Mouse (Mus musculus): Measurements from ENCODE around the gene Haao. TPM values are rescaled to one million over a fixed set of nuclear protein-coding genes. Genes with fewer than 3 reads are reported as not detected.

Gene Haao
- total and polyA plus RNA-seq, 2 experiments from 2014 or later = 0.28 to 1.3 TPM

DNA sequence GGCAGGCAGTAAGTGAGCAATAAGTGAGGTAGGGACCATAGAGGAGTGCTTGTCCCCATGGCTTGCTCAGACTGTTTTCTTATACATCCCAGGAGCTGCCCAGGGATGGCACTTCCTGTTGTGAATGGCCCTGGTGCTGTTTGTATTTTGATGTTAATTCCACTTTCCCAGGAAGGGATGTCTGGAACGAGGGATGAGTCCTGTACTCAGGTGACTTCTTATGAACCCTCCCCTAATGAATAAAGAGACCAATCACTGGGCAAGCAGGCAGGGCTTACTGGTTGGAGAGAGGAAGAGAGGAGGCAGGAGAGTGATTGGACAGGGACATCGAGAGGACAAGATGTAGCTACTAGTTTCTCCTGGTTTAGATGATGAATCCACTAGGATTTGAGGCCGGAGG lies 33.3 kb upstream of the Haao start:
- TF ChIP-seq CTCF (IDR thresholded peaks at IDR 0.05; ENCODE audit: low read depth) = no peak
- WGBS = 78% methylated on average over 3 of the region's 3 CpGs
- Histone ChIP-seq H3K4me3 (ENCODE audit: low read length) (no peak overlapping the region), H3K9me3 (ENCODE audit: low read length) (no peaks in the 10 kb centered on the region), H3K27me3 (ENCODE audit: insufficient read depth, low read length) (no peaks in the 10 kb centered on the region), H3K4me1 (ENCODE audit: insufficient read depth, low read length) (no peaks in the 10 kb centered on the region), H3K9ac (replicated peaks; ENCODE audit: low read length) (no peak overlapping the region), H3K36me3 (ENCODE audit: insufficient read depth, low read length) (no peaks in the 10 kb centered on the region), H3K27ac (no peak overlapping the region), H3K4me2 (ENCODE audit: low read depth, low read length) (no peak overlapping the region)
- DNase-seq (ENCODE audit: low spot score) = no peak
- ATAC-seq = no peak

DNA sequence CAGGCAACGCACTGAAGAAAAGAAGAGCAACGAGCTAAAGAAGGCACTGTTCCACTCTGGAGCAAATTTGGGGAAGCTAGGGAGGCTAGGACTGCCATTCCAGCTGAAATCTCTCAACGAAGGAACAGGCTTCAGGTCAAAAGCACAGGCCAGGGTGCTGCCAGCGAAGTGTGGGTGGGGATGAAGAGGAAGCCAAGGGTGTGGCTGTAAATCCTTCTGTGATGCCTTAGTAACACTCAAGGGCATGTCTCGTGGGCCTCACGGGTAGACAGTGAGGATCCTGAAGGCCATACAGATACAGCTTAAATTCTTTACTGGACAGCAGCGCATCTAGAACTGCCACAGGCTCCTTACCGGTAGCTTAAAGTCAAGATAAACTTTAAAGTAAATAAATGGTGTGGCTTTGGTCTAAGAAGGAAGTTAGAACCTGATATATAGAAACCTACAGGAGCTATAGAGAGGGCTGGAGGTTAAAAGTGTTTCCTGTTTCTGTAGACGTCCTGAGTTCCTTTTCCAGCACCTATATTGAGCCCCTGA lies 32.5 kb upstream of the Haao start:
- no peak overlapping the region for H3K4me3 ChIP-seq (ENCODE audit: low read length)
- WGBS = 81% methylated on average over 9 of the region's 9 CpGs
- H3K36me3 ChIP-seq (ENCODE audit: insufficient read depth, low read length) = no peaks in the 10 kb centered on the region
- no peak overlapping the region for H3K9ac ChIP-seq (replicated peaks; ENCODE audit: low read length)
- DNase-seq (ENCODE audit: low spot score) = no peak
- no peak overlapping the region for H3K4me2 ChIP-seq (ENCODE audit: low read depth, low read length)
- H3K27ac ChIP-seq = no peak overlapping the region
- no peak for TF ChIP-seq CTCF (IDR thresholded peaks at IDR 0.05; ENCODE audit: low read depth)
- no peak for ATAC-seq
- no peaks in the 10 kb centered on the region for H3K27me3 ChIP-seq (ENCODE audit: insufficient read depth, low read length)
- H3K4me1 ChIP-seq (ENCODE audit: insufficient read depth, low read length) = no peaks in the 10 kb centered on the region
- no peaks in the 10 kb centered on the region for H3K9me3 ChIP-seq (ENCODE audit: low read length)

- 96% methylated on average over 6 of the region's 6 CpGs for WGBS
- H3K4me1 ChIP-seq (ENCODE audit: insufficient read depth, low read length) = no peaks in the 10 kb centered on the region
- no peak for DNase-seq (ENCODE audit: low spot score)
- no peak overlapping the region for H3K9ac ChIP-seq (replicated peaks; ENCODE audit: low read length)
- H3K27me3 ChIP-seq (ENCODE audit: insufficient read depth, low read length) = no peaks in the 10 kb centered on the region
- no peaks in the 10 kb centered on the region for H3K36me3 ChIP-seq (ENCODE audit: insufficient read depth, low read length)
- no peak for TF ChIP-seq CTCF (IDR thresholded peaks at IDR 0.05; ENCODE audit: low read depth)
- no peak overlapping the region for H3K4me2 ChIP-seq (ENCODE audit: low read depth, low read length)
- ATAC-seq = no peak
- no peak overlapping the region for H3K27ac ChIP-seq
- H3K4me3 ChIP-seq (ENCODE audit: low read length) = no peak overlapping the region
- no peaks in the 10 kb centered on the region for H3K9me3 ChIP-seq (ENCODE audit: low read length)
Measured at GRCm38 (mm10) chr17:83879631-83880030, 31.9 kb upstream of the Haao start.

GRCm38 (mm10) chr17:83874610-83875009 lies 26.8 kb upstream of the Haao start:
- peak; percentile 20 for DNase-seq (ENCODE audit: low spot score)
- no peak for TF ChIP-seq CTCF (IDR thresholded peaks at IDR 0.05; ENCODE audit: low read depth)
- WGBS = 76% methylated on average over 8 of the region's 8 CpGs
- Histone ChIP-seq H3K36me3 (ENCODE audit: insufficient read depth, low read length) (no peaks in the 10 kb centered on the region), H3K4me1 (ENCODE audit: insufficient read depth, low read length) (no peaks in the 10 kb centered on the region), H3K27ac (no peak overlapping the region), H3K4me2 (ENCODE audit: low read depth, low read length) (no peak overlapping the region), H3K9me3 (ENCODE audit: low read length) (no peaks in the 10 kb centered on the region), H3K9ac (replicated peaks; ENCODE audit: low read length) (no peak overlapping the region), H3K4me3 (ENCODE audit: low read length) (no peak overlapping the region), H3K27me3 (ENCODE audit: insufficient read depth, low read length) (no peaks in the 10 kb centered on the region)
- no peak for ATAC-seq

- ATAC-seq = no peak
- Histone ChIP-seq H3K36me3 (ENCODE audit: insufficient read depth, low read length) (no peaks in the 10 kb centered on the region), H3K4me3 (ENCODE audit: low read length) (no peak overlapping the region), H3K27ac (peak overlapping the region; percentile 42; the same call in 1 of the 2 replicates), H3K27me3 (ENCODE audit: insufficient read depth, low read length) (no peaks in the 10 kb centered on the region), H3K9ac (replicated peaks; ENCODE audit: low read length) (no peak overlapping the region), H3K4me2 (ENCODE audit: low read depth, low read length) (peak overlapping the region; percentile 46; the same call in 1 of the 2 replicates), H3K9me3 (ENCODE audit: low read length) (no peaks in the 10 kb centered on the region), H3K4me1 (ENCODE audit: insufficient read depth, low read length) (no peaks in the 10 kb centered on the region)
- TF ChIP-seq CTCF (IDR thresholded peaks at IDR 0.05; ENCODE audit: low read depth) = no peak
- DNase-seq (ENCODE audit: low spot score) = no peak
- 58% methylated on average over 19 of the region's 19 CpGs for WGBS
Measured at GRCm38 (mm10) chr17:83873363-83874141, 25.8 kb upstream of the Haao start.

- peak; percentile 97 for TF ChIP-seq CTCF (IDR thresholded peaks at IDR 0.05; ENCODE audit: low read depth)
- Histone ChIP-seq H3K4me2 (ENCODE audit: low read depth, low read length) (peak overlapping the region; percentile 46), H3K27ac (no peak overlapping the region), H3K4me3 (ENCODE audit: low read length) (no peak overlapping the region), H3K4me1 (ENCODE audit: insufficient read depth, low read length) (no peaks in the 10 kb centered on the region), H3K9ac (replicated peaks; ENCODE audit: low read length) (no peak overlapping the region), H3K9me3 (ENCODE audit: low read length) (no peaks in the 10 kb centered on the region), H3K36me3 (ENCODE audit: insufficient read depth, low read length) (no peaks in the 10 kb centered on the region), H3K27me3 (ENCODE audit: insufficient read depth, low read length) (no peaks in the 10 kb centered on the region)
- DNase-seq (ENCODE audit: low spot score) = peak; percentile 94
- peak; percentile 86 for ATAC-seq
- 12% methylated on average over 14 of the region's 14 CpGs for WGBS
Measured at GRCm38 (mm10) chr17:83872806-83873348, 25.1 kb upstream of the Haao start.

DNA sequence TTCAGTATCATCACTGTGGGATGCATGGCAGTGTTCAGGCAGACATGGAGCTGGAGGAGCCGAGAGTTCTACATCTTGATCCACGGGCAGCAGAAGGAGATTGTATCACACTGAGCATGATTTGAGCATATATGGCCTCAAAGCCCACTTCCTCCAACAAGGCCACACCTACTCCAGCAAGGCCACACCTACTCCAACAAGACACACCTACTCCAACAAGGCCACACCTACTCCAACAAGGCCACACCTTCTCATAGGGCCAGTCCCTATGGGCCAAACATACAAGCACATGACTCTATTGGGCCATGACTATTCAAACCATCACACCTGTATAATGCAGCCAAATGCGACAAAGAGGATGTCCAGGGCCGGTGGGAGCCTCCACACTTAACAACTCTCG lies 23.6 kb upstream of the Haao start:
- Histone ChIP-seq H3K4me2 (ENCODE audit: low read depth, low read length) (no peak overlapping the region), H3K9ac (replicated peaks; ENCODE audit: low read length) (no peak overlapping the region), H3K27ac (no peak overlapping the region), H3K4me1 (ENCODE audit: insufficient read depth, low read length) (no peaks in the 10 kb centered on the region), H3K9me3 (ENCODE audit: low read length) (no peaks in the 10 kb centered on the region), H3K27me3 (ENCODE audit: insufficient read depth, low read length) (no peaks in the 10 kb centered on the region), H3K4me3 (ENCODE audit: low read length) (no peak overlapping the region), H3K36me3 (ENCODE audit: insufficient read depth, low read length) (no peaks in the 10 kb centered on the region)
- no peak for ATAC-seq
- DNase-seq (ENCODE audit: low spot score) = no peak
- 92% methylated on average over 5 of the region's 5 CpGs for WGBS
- no peak for TF ChIP-seq CTCF (IDR thresholded peaks at IDR 0.05; ENCODE audit: low read depth)
